Mouse (Mus musculus) MEL (cell line): ENCODE data around the gene 5730596B20Rik.

Experiments
- GABPA ChIP-seq: IDR thresholded peaks from 2 replicates; pipeline ENCODE4 v1.6.1; 2012; ENCODE audit warnings: low read depth, mild to moderate bottlenecking, inconsistent platforms, low read length, improper control_type of control experiment, moderate library complexity
- GATA1 ChIP-seq: IDR thresholded peaks from 2 replicates; pipeline ENCODE4 v1.6.1; 2011; ENCODE audit warnings: low read depth, low read length, improper control_type of control experiment
- MAZ ChIP-seq: IDR thresholded peaks from 2 replicates; pipeline ENCODE4 v1.6.1; 2012; ENCODE audit warnings: low read depth, mild to moderate bottlenecking, inconsistent platforms, low read length, improper control_type of control experiment
- POLR2A ChIP-seq, 2 experiments: IDR thresholded peaks; 2 replicates each; pipeline ENCODE4 v1.6.1; 2011 to 2012; ENCODE audit warnings: low read length in 2 of 2, mild to moderate bottlenecking in 2 of 2, control low read depth in 1 of 2, improper control_type of control experiment in 1 of 2, low read depth in 1 of 2, moderate library complexity in 1 of 2; ENCODE audit not compliant: control insufficient read depth in 1 of 2, insufficient read depth in 1 of 2, poor library complexity in 1 of 2
- RAD21 ChIP-seq: IDR thresholded peaks from 2 replicates; pipeline ENCODE4 v1.6.1; 2011; ENCODE audit warnings: mild to moderate bottlenecking, low read depth, low read length, improper control_type of control experiment
- USF1 ChIP-seq: IDR thresholded peaks from 2 replicates; pipeline ENCODE4 v1.6.1; 2014; ENCODE audit warnings: low read depth, mild to moderate bottlenecking, inconsistent platforms, low read length, improper control_type of control experiment, moderate library complexity

DNA sequence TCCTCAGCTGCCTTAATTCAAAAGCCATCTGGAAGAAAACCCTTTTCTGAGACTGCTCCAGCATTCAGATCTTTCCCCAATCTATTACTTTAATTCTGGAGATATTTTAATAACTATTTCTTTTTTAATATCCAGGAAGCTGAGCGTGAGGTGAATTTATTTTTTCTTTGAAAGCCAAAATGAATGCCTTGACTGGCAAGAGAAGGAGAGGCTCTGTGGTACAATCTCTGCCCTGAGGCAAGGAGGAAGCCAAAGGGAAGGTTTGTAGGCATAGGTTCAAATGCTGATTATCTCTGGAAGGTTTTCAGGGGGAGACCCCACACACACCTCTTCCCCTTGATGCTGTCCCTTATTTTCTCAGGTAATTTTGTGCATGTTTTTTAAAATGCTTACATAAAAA lies 10.1 kb upstream of the 5730596B20Rik start:
- no peak for TF ChIP-seq MAZ
- no peak for TF ChIP-seq POLR2A (IDR thresholded peaks at IDR 0.05; ENCODE audit: control insufficient read depth in 1 of 2, insufficient read depth in 1 of 2, low read depth in 1 of 2, low read length in 2 of 2, poor library complexity in 1 of 2)
- no peak for TF ChIP-seq GABPA
- no peak for TF ChIP-seq USF1
- no peak for TF ChIP-seq GATA1
- no peak for TF ChIP-seq RAD21
